Mouse (Mus musculus) cortical plate, adult 2 months (tissue): ENCODE measurements around the gene Mdga2.

ENCODE experiments used
- CTCF ChIP-seq: fragments of 200-500 bp; IDR thresholded peaks from 2 replicates; pipeline ENCODE4 v1.5.1; 2011; ENCODE audit warnings: mild to moderate bottlenecking, control low read depth, low read length; ENCODE audit not compliant: insufficient read depth; ENCODE audit errors: extremely low read depth
- POLR2A ChIP-seq: fragments of 200-500 bp; IDR thresholded peaks from 2 replicates; pipeline ENCODE4 v1.6.1; 2011; ENCODE audit warnings: mild to moderate bottlenecking, low read length, control low read depth; ENCODE audit not compliant: insufficient read depth; ENCODE audit errors: extremely low read depth

- no peak for TF ChIP-seq POLR2A
- no peak for TF ChIP-seq CTCF
Observed at GRCm38 (mm10) chr12:66470868-66471267, 751.5 kb downstream of the Mdga2 start.
